Mouse (Mus musculus): ENCODE measurements around the gene Agpat3. TPM values are rescaled to one million over a fixed set of nuclear protein-coding genes. Genes with fewer than 3 reads are reported as not detected.

The Agpat3 gene
- polyA plus RNA-seq, 1 experiment from 2014 or later, result 41.9 TPM

DNA sequence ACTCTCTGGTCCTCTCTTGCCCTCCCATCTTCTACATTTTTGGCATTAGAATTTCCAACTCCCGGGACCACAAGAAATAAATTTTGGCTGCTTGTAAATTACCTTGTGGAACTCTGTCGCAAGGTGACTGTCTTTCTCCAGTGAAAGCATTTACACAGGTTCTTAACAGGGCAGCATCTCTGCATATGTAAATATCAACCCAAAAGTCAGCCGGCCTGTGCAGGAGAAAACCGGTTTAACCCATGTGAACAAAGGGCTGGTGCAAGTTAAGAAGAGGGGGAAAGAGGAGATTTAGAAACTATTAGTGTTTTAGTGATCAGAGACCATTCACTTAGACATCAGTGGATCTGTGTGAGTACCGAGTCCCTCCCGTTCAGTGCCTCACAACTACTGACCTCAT is 92.6 kb downstream of the Agpat3 start:
- ATAC-seq (ENCODE audit: insufficient number of reproducible peaks, insufficient read depth, low FRiP score, low read depth), result no peak
- no peaks in the 10 kb centered on the region for H3K9me3 ChIP-seq (ENCODE audit: control insufficient read depth, low read depth, low read length)
- H3K27ac ChIP-seq (ENCODE audit: low read length), result no peak overlapping the region
- H3K36me3 ChIP-seq (ENCODE audit: control insufficient read depth, insufficient read depth, low read length), result no peaks in the 10 kb centered on the region
- no peak overlapping the region for H3K4me3 ChIP-seq (ENCODE audit: low read depth, low read length)
- H3K4me2 ChIP-seq (replicated peaks; ENCODE audit: low read depth, low read length), result no peak overlapping the region
- H3K9ac ChIP-seq (replicated peaks; ENCODE audit: low read depth, low read length), result no peak overlapping the region
- 38% methylated on average over 6 of the region's 6 CpGs for WGBS
- H3K4me1 ChIP-seq (ENCODE audit: control insufficient read depth, insufficient read depth, low read length), result peaks cover 8% of the 10 kb centered on the region; the same call in 1 of the 2 replicates
- no peaks in the 10 kb centered on the region for H3K27me3 ChIP-seq (ENCODE audit: control insufficient read depth, insufficient read depth, low read length)

DNA sequence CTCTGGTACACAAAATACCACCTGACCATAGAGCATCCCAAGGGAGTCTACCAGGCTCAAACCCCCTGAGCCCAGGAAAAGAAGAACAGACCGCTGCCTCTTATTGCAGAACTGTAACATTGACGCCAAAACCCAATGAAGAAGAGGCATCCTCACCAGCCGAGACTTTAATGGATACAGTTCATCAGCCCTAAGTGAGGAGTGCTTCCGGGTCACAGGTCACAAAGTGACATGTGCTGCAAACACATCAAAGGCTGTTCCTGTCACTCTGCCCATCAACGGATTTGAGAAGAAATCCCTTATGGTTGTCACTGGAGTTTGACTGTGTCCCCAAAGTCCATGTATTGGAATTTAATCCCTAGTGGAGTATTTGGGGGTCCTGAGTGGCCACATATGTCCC is 93.1 kb downstream of the Agpat3 start:
- WGBS, result 71% methylated on average over 5 of the region's 5 CpGs
- H3K4me2 ChIP-seq (replicated peaks; ENCODE audit: low read depth, low read length), result no peak overlapping the region
- H3K9ac ChIP-seq (replicated peaks; ENCODE audit: low read depth, low read length), result no peak overlapping the region
- no peak for ATAC-seq (ENCODE audit: insufficient number of reproducible peaks, insufficient read depth, low FRiP score, low read depth)
- peaks cover 8% of the 10 kb centered on the region; the same call in 1 of the 2 replicates for H3K4me1 ChIP-seq (ENCODE audit: control insufficient read depth, insufficient read depth, low read length)
- H3K27me3 ChIP-seq (ENCODE audit: control insufficient read depth, insufficient read depth, low read length), result no peaks in the 10 kb centered on the region
- no peak overlapping the region for H3K27ac ChIP-seq (ENCODE audit: low read length)
- H3K4me3 ChIP-seq (ENCODE audit: low read depth, low read length), result no peak overlapping the region
- H3K36me3 ChIP-seq (ENCODE audit: control insufficient read depth, insufficient read depth, low read length), result no peaks in the 10 kb centered on the region
- H3K9me3 ChIP-seq (ENCODE audit: control insufficient read depth, low read depth, low read length), result no peaks in the 10 kb centered on the region

DNA sequence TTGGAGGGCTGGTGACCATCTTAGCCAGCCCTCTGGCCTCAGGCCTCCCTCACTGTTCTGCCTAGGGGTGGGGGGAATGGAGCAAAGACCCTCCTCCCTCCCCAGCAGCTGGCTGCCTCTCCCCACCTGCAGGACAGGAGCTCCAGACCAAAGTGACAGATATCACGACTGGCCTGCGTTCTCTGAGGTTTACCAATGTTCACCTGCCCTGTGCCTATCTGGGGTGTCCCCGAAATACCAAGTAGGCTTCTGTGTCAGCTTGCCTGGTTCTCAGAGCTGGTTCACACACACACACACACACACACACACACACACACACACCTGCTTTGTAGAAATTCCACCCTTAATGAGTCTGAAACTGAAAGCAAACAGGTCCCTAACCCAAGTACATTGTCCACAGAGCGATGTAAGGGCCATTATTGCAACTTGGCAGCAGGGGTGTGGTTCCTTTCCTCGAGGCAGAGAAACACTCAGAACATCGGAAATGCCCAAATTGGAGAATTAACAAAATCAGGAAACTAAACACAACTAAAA is 94.1 kb downstream of the Agpat3 start:
- no peaks in the 10 kb centered on the region for H3K27me3 ChIP-seq (ENCODE audit: control insufficient read depth, insufficient read depth, low read length)
- H3K4me3 ChIP-seq (ENCODE audit: low read depth, low read length), result no peak overlapping the region
- no peak overlapping the region for H3K9ac ChIP-seq (replicated peaks; ENCODE audit: low read depth, low read length)
- H3K36me3 ChIP-seq (ENCODE audit: control insufficient read depth, insufficient read depth, low read length), result no peaks in the 10 kb centered on the region
- no peaks in the 10 kb centered on the region for H3K9me3 ChIP-seq (ENCODE audit: control insufficient read depth, low read depth, low read length)
- no peak for ATAC-seq (ENCODE audit: insufficient number of reproducible peaks, insufficient read depth, low FRiP score, low read depth)
- H3K4me2 ChIP-seq (replicated peaks; ENCODE audit: low read depth, low read length), result no peak overlapping the region
- peaks cover 8% of the 10 kb centered on the region; the same call in 1 of the 2 replicates for H3K4me1 ChIP-seq (ENCODE audit: control insufficient read depth, insufficient read depth, low read length)
- no peak overlapping the region for H3K27ac ChIP-seq (ENCODE audit: low read length)
- 60% methylated on average over 6 of the region's 6 CpGs for WGBS

DNA sequence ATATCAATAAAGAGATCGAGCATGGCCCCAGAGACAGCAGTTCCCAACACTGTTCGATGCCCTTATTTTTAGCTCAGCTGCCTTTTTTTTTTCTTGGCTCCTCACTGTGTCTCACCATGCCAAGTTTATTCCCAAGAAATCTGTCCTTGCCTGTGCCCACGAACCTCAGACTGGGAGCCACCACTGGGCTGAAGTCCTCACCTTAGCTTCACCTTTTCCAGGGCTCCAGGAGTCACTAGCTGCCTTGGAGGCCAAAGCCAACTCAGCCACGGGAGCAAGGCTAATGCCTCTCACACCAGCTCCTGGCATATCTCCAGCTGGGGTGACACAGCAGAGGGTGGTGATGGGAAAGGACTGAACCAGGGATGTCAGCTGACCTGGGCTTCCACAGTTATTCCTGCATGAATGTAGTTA is 96.6 kb downstream of the Agpat3 start:
- H3K4me2 ChIP-seq (replicated peaks; ENCODE audit: low read depth, low read length), result no peak overlapping the region
- no peak overlapping the region for H3K27ac ChIP-seq (ENCODE audit: low read length)
- WGBS, result 73% methylated on average over 4 of the region's 4 CpGs
- no peaks in the 10 kb centered on the region for H3K9me3 ChIP-seq (ENCODE audit: control insufficient read depth, low read depth, low read length)
- no peak overlapping the region for H3K4me3 ChIP-seq (ENCODE audit: low read depth, low read length)
- no peaks in the 10 kb centered on the region for H3K27me3 ChIP-seq (ENCODE audit: control insufficient read depth, insufficient read depth, low read length)
- H3K4me1 ChIP-seq (ENCODE audit: control insufficient read depth, insufficient read depth, low read length), result peaks cover 7% of the 10 kb centered on the region; the same call in 1 of the 2 replicates
- ATAC-seq (ENCODE audit: insufficient number of reproducible peaks, insufficient read depth, low FRiP score, low read depth), result no peak
- H3K9ac ChIP-seq (replicated peaks; ENCODE audit: low read depth, low read length), result no peak overlapping the region
- H3K36me3 ChIP-seq (ENCODE audit: control insufficient read depth, insufficient read depth, low read length), result no peaks in the 10 kb centered on the region

DNA sequence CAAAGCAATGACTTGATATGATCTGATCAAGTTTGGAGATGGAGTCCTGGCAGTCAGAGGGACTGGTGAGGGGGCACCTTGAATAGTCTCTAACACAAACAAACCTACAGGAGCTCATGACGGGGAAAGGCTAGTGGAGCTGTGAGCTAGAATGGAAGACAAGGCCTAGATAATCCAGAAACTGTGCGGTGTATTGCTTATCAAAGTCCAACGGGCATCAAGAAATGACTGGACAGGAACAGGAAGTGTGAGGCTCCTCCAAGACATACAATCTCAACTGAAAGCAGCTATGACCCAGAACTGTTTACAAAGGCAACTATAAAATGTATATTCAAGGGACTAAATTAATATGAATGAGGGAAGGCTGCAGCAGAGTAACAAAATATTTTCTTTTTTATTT is 105.1 kb downstream of the Agpat3 start:
- ATAC-seq (ENCODE audit: insufficient number of reproducible peaks, insufficient read depth, low FRiP score, low read depth), result no peak
- peaks cover 12% of the 10 kb centered on the region; the same call in 1 of the 2 replicates for H3K4me1 ChIP-seq (ENCODE audit: control insufficient read depth, insufficient read depth, low read length)
- no peak overlapping the region for H3K9ac ChIP-seq (replicated peaks; ENCODE audit: low read depth, low read length)
- H3K9me3 ChIP-seq (ENCODE audit: control insufficient read depth, low read depth, low read length), result no peaks in the 10 kb centered on the region
- no peak overlapping the region for H3K27ac ChIP-seq (ENCODE audit: low read length)
- H3K27me3 ChIP-seq (ENCODE audit: control insufficient read depth, insufficient read depth, low read length), result no peaks in the 10 kb centered on the region
- 75% methylated on average over 3 of the region's 3 CpGs for WGBS
- H3K4me3 ChIP-seq (ENCODE audit: low read depth, low read length), result no peak overlapping the region
- H3K4me2 ChIP-seq (replicated peaks; ENCODE audit: low read depth, low read length), result no peak overlapping the region
- no peaks in the 10 kb centered on the region for H3K36me3 ChIP-seq (ENCODE audit: control insufficient read depth, insufficient read depth, low read length)

DNA sequence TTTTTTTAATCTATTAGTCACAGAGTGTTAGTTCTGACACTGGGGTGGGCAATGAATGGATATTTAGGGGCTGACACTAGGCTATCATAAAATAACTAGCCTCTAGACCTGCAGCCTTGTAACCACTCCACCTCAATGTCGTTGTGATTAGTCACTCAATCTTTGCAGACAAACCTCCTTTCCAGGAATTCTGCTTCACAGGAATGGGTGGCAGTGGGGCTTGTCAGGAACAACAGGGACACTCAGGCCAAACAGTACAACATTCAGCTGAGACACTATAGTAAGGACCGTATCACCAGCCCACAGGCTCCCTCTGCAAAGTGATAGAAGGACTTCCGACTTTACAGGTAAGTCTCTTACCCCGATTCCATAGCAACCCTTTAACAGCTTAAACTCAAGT is 105.6 kb downstream of the Agpat3 start:
- no peak overlapping the region for H3K4me3 ChIP-seq (ENCODE audit: low read depth, low read length)
- H3K27me3 ChIP-seq (ENCODE audit: control insufficient read depth, insufficient read depth, low read length), result no peaks in the 10 kb centered on the region
- WGBS, result 77% methylated on average over 4 of the region's 4 CpGs
- no peak for ATAC-seq (ENCODE audit: insufficient number of reproducible peaks, insufficient read depth, low FRiP score, low read depth)
- H3K4me2 ChIP-seq (replicated peaks; ENCODE audit: low read depth, low read length), result no peak overlapping the region
- no peak overlapping the region for H3K9ac ChIP-seq (replicated peaks; ENCODE audit: low read depth, low read length)
- peaks cover 12% of the 10 kb centered on the region; the same call in 1 of the 2 replicates for H3K4me1 ChIP-seq (ENCODE audit: control insufficient read depth, insufficient read depth, low read length)
- H3K9me3 ChIP-seq (ENCODE audit: control insufficient read depth, low read depth, low read length), result no peaks in the 10 kb centered on the region
- H3K36me3 ChIP-seq (ENCODE audit: control insufficient read depth, insufficient read depth, low read length), result no peaks in the 10 kb centered on the region
- H3K27ac ChIP-seq (ENCODE audit: low read length), result no peak overlapping the region

DNA sequence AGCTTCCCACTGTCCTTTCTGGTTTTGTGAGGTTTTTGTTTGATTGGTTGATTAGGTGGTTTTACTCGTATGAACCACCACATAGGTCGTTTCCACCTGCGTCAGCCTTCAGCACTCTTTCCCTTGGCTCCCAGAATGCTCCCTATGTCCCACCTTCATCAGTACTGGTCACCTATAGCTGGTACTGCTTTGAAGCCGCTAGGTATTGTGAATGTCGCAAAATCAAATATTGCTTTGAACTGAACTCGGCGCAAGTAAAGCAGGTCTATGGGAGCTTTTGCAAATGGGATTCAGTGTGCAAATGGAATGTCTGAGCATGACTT is 107.1 kb downstream of the Agpat3 start:
- peak overlapping the region; percentile 84 for H3K4me3 ChIP-seq (ENCODE audit: low read depth, low read length)
- 0 out of 2 replicates have a peak overlapping the region, but pooled peaks have one; percentile 69 for H3K9ac ChIP-seq (replicated peaks; ENCODE audit: low read depth, low read length)
- no peaks in the 10 kb centered on the region for H3K36me3 ChIP-seq (ENCODE audit: control insufficient read depth, insufficient read depth, low read length)
- ATAC-seq (ENCODE audit: insufficient number of reproducible peaks, insufficient read depth, low FRiP score, low read depth), result peak; percentile 20; the same call in 1 of the 2 replicates
- H3K4me2 ChIP-seq (replicated peaks; ENCODE audit: low read depth, low read length), result peak overlapping the region; percentile 90
- no peaks in the 10 kb centered on the region for H3K27me3 ChIP-seq (ENCODE audit: control insufficient read depth, insufficient read depth, low read length)
- H3K4me1 ChIP-seq (ENCODE audit: control insufficient read depth, insufficient read depth, low read length), result peaks cover 12% of the 10 kb centered on the region; the same call in 1 of the 2 replicates
- no peaks in the 10 kb centered on the region for H3K9me3 ChIP-seq (ENCODE audit: control insufficient read depth, low read depth, low read length)
- 14% methylated on average over 7 of the region's 7 CpGs for WGBS
- no peak overlapping the region for H3K27ac ChIP-seq (ENCODE audit: low read length)

DNA sequence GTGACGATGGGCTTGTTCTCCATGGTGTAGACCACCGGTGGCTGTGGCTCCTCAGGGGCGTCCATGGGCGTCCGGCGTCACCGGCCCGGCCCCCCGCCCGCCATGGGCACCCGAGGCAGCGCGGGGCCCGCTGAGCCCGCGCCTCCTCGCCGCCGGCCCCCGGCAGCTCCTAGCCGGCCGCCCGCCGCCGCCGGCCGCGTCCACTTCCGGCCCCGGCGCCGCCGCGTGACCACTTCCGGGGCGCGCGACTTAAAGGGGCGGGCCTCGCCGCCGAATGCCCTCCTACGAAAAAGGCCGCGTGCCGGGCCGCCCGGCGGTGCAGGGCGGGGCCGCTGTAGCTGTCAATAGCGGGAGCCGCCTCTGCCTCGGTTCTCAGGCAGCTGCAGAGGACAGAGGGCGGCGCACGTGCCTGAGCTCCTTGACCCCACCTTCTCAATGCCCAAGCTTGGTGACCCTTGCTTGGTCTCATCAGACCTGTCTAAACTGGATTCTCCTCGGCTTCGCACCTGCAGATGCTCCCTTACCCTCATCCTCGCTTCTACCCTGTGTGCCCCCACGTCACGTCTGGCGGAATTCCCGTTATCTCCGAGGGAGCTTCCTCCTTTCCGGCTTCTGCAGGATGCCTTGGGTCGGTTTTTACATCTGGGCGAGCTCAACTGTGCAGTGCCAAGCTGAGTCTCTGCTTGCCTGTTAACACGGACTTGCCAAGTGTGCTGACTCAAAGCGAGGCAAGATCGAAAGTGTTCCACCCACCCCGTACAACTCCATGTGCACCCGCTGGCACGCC is 107.7 kb downstream of the Agpat3 start, which contains the start of gene Trappc10:
Gene Trappc10 (minus strand): TSS at position 204 of the 787 bp plus-strand sequence.
- H3K9ac ChIP-seq (replicated peaks; ENCODE audit: low read depth, low read length), result peak within 1 kb of the TSS; percentile 69
- H3K4me2 ChIP-seq (replicated peaks; ENCODE audit: low read depth, low read length), result peak within 1 kb of the TSS; percentile 90
- no peaks in the 10 kb centered on the region for H3K9me3 ChIP-seq (ENCODE audit: control insufficient read depth, low read depth, low read length)
- H3K4me1 ChIP-seq (ENCODE audit: control insufficient read depth, insufficient read depth, low read length), result peaks cover 12% of the 10 kb centered on the region; the same call in 1 of the 2 replicates
- H3K27ac ChIP-seq (ENCODE audit: low read length), result no peak within 1 kb of the TSS
- WGBS, result under 1% methylated on average over 74 of the region's 74 CpGs
- H3K36me3 ChIP-seq (ENCODE audit: control insufficient read depth, insufficient read depth, low read length), result no peaks in the 10 kb centered on the region
- peak; percentile 94 for ATAC-seq (ENCODE audit: insufficient number of reproducible peaks, insufficient read depth, low FRiP score, low read depth)
- H3K27me3 ChIP-seq (ENCODE audit: control insufficient read depth, insufficient read depth, low read length), result no peaks in the 10 kb centered on the region
- peak within 1 kb of the TSS; percentile 84 for H3K4me3 ChIP-seq (ENCODE audit: low read depth, low read length)

Data from stomach, embryonic 14.5 days (tissue).